Mouse (Mus musculus): ENCODE measurements around the gene Rtp3.

The Rtp3 gene

GRCm38 (mm10) chr9:110979411-110979810, 11.0 kb downstream of the Rtp3 start:
- in situ Hi-C loops (cut with MboI): no loop called here

GRCm38 (mm10) chr9:110965910-110966231, 24.5 kb downstream of the Rtp3 start:
- in situ Hi-C loops (cut with MboI): no loop called here

GRCm38 (mm10) chr9:110965062-110965909, 25.1 kb downstream of the Rtp3 start:
- in situ Hi-C loops (cut with MboI): no loop called here

GRCm38 (mm10) chr9:110963566-110964115, 26.7 kb downstream of the Rtp3 start:
- in situ Hi-C loops (cut with MboI): no loop called here

- in situ Hi-C loops (cut with MboI): no loop called here
Measured at GRCm38 (mm10) chr9:110961386-110961785, 29.0 kb downstream of the Rtp3 start.

- in situ Hi-C loops (cut with MboI): no loop called here
Measured at GRCm38 (mm10) chr9:110960230-110961149, 29.9 kb downstream of the Rtp3 start.

GRCm38 (mm10) chr9:110959669-110960068, 30.7 kb downstream of the Rtp3 start:
- in situ Hi-C loops (cut with MboI): no loop called here

GRCm38 (mm10) chr9:110955962-110956361, 34.4 kb downstream of the Rtp3 start:
- in situ Hi-C loops (cut with MboI): no loop called here

- in situ Hi-C loops (cut with MboI): no loop called here
Measured at GRCm38 (mm10) chr9:110954681-110955445, 35.5 kb downstream of the Rtp3 start.

- in situ Hi-C loops (cut with MboI): no loop called here
Measured at GRCm38 (mm10) chr9:110953550-110954461, 36.6 kb downstream of the Rtp3 start.

- in situ Hi-C loops (cut with MboI): no loop called here
Measured at GRCm38 (mm10) chr9:110952931-110953549, 37.3 kb downstream of the Rtp3 start.

GRCm38 (mm10) chr9:110952398-110952797, 38.0 kb downstream of the Rtp3 start:
- in situ Hi-C loops (cut with MboI): no loop called here

GRCm38 (mm10) chr9:110951866-110952265, 38.5 kb downstream of the Rtp3 start:
- in situ Hi-C loops (cut with MboI): no loop called here

- in situ Hi-C loops (cut with MboI): no loop called here
Measured at GRCm38 (mm10) chr9:110951397-110951796, 39.0 kb downstream of the Rtp3 start, which contains the start of gene Lrrc2. TSS of gene Lrrc2 (plus strand) at chr9:110951545.

- in situ Hi-C loops (cut with MboI): no loop called here
Measured at GRCm38 (mm10) chr9:110950109-110950508, 40.3 kb downstream of the Rtp3 start.

- in situ Hi-C loops (cut with MboI): no loop called here
Measured at GRCm38 (mm10) chr9:110948813-110949310, 41.5 kb downstream of the Rtp3 start.

- in situ Hi-C loops (cut with MboI): no loop called here
Measured at GRCm38 (mm10) chr9:110947900-110948299, 42.5 kb downstream of the Rtp3 start.

GRCm38 (mm10) chr9:110947261-110947661, 43.1 kb downstream of the Rtp3 start:
- in situ Hi-C loops (cut with MboI): no loop called here

- in situ Hi-C loops (cut with MboI): no loop called here
Measured at GRCm38 (mm10) chr9:110946548-110947044, 43.8 kb downstream of the Rtp3 start.

GRCm38 (mm10) chr9:110945926-110946325, 44.5 kb downstream of the Rtp3 start, which contains the start of gene Tdgf1:
TSS of gene Tdgf1 (minus strand) at chr9:110946158.
- in situ Hi-C loops (cut with MboI): no loop called here

Data from mature B cell (primary cell).